Mouse (Mus musculus) kidney, postnatal 25 days (tissue): Measurements from ENCODE around the gene Btf3l4.

Source experiments
- DNase-seq, 2 experiments: peaks; one replicate each; pipeline ENCODE4 v3.0.0; 2021; ENCODE audit warnings: mixed read lengths in 2 of 2

Btf3l4 gene

GRCm38 (mm10) chr4:108832916-108833827, at the start of gene Btf3l4:
TSS of gene Btf3l4 (minus strand) at chr4:108833614.
- DNase-seq = peak; percentile 92 to 96

GRCm38 (mm10) chr4:108878963-108879822, 45.8 kb upstream of the Btf3l4 start, which contains the start of gene Rab3b:
TSS of gene Rab3b (plus strand) at chr4:108879063.
- DNase-seq = peak; percentile 55

- DNase-seq = no peak
Measured at GRCm38 (mm10) chr4:108877901-108878300, 44.5 kb upstream of the Btf3l4 start.

- DNase-seq = no peak
Measured at GRCm38 (mm10) chr4:108873746-108874145, 40.3 kb upstream of the Btf3l4 start.

GRCm38 (mm10) chr4:108869730-108870374, 36.4 kb upstream of the Btf3l4 start:
- DNase-seq = peak; percentile 63 to 93

GRCm38 (mm10) chr4:108866806-108867205, 33.4 kb upstream of the Btf3l4 start:
- no peak for DNase-seq

GRCm38 (mm10) chr4:108848505-108848848, 15.1 kb upstream of the Btf3l4 start, which contains the start of gene A730015C16Rik:
TSS of gene A730015C16Rik (minus strand) at chr4:108848619.
- DNase-seq = peak; percentile 41 to 71

GRCm38 (mm10) chr4:108847715-108848504, 14.5 kb upstream of the Btf3l4 start, which contains the start of gene Kti12:
TSS of gene Kti12 (plus strand) at chr4:108847785.
- peak; percentile 84 to 91 for DNase-seq

- DNase-seq = no peak
Measured at GRCm38 (mm10) chr4:108845824-108846569, 12.6 kb upstream of the Btf3l4 start.

- no peak for DNase-seq
Measured at GRCm38 (mm10) chr4:108843336-108843735, 9.9 kb upstream of the Btf3l4 start.

- DNase-seq = no peak
Measured at GRCm38 (mm10) chr4:108841920-108842578, 8.6 kb upstream of the Btf3l4 start.

GRCm38 (mm10) chr4:108838031-108838430, 4.6 kb upstream of the Btf3l4 start:
- no peak for DNase-seq

- DNase-seq = no peak
Measured at GRCm38 (mm10) chr4:108835496-108835895, 2.1 kb upstream of the Btf3l4 start.

- peak in 1 of 2 experiments; percentile 34 for DNase-seq
Measured at GRCm38 (mm10) chr4:108834971-108835311, 1.5 kb upstream of the Btf3l4 start.

- DNase-seq = peak; percentile 95
Measured at GRCm38 (mm10) chr4:108834115-108834970, 929 bp upstream of the Btf3l4 start, which contains the start of gene Txndc12. TSS of gene Txndc12 (plus strand) at chr4:108834601.

GRCm38 (mm10) chr4:108833828-108834114, 357 bp upstream of the Btf3l4 start:
- no peak for DNase-seq

- DNase-seq = no peak
Measured at GRCm38 (mm10) chr4:108830698-108831097, 2.7 kb downstream of the Btf3l4 start.

- DNase-seq = no peak
Measured at GRCm38 (mm10) chr4:108826643-108827042, 6.8 kb downstream of the Btf3l4 start.

- no peak for DNase-seq
Measured at GRCm38 (mm10) chr4:108826096-108826495, 7.3 kb downstream of the Btf3l4 start.

- DNase-seq = no peak
Measured at GRCm38 (mm10) chr4:108825677-108826076, 7.7 kb downstream of the Btf3l4 start.
